Mouse (Mus musculus): ENCODE measurements around the gene Sdk2. TPM values are rescaled to one million over a fixed set of nuclear protein-coding genes. Genes with fewer than 3 reads are reported as not detected.

Gene Sdk2
- total and polyA plus RNA-seq, 3 experiments: 0.13 TPM; not detected in 2

DNA sequence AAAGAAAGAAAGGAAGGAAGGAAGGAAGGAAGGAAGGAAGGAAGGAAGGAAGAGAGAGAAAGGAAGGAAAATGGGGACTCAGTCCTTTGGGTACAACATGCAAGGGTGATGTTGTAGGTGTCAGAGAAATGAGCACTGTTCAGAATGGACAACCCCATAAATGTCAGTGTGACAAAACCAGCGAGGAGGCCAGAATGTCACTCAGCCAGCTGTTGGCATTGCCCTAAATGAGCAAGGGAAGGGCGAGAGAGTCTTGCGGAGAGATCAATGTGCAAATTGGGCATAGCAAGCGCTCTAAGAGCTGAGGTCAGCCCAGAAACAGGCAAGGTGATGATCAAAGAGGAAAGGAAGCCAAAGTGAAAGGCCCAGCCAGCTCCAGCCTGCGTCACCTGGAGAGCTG is 293.7 kb downstream of the Sdk2 start:
- Histone ChIP-seq H3K9ac (ENCODE audit: control insufficient read depth, low read depth, low read length, poor library complexity, severe bottlenecking) (no peak overlapping the region), H3K27me3 (ENCODE audit: control insufficient read depth in 1 of 2, insufficient read depth in 2 of 2, low read length in 2 of 2) (no peaks in the 10 kb centered on the region), H3K36me3 (ENCODE audit: control insufficient read depth in 1 of 2, insufficient read depth in 2 of 2, low read length in 2 of 2) (peaks cover 0 to 9% of the 10 kb centered on the region in 2 experiments; a peak in 2 of 4 replicates), H3K79me2 (ENCODE audit: control insufficient read depth, insufficient read depth, low read length, poor library complexity) (no peaks in the 10 kb centered on the region), H3K27ac (ENCODE audit: control insufficient read depth, low read depth, low read length) (no peak overlapping the region), H3K4me3 (ENCODE audit: control insufficient read depth in 1 of 2, insufficient read depth in 1 of 2, low read depth in 2 of 2, low read length in 2 of 2) (no peak overlapping the region), H3K4me1 (ENCODE audit: control insufficient read depth in 1 of 2, insufficient read depth in 2 of 2, low read length in 2 of 2) (peaks cover 10 to 14% of the 10 kb centered on the region in 2 experiments), H3K9me3 (replicated peaks; ENCODE audit: insufficient read depth, low read length) (no peaks in the 10 kb centered on the region)
- no peak for DNase-seq (ENCODE audit: low read depth, low spot score)
- TF ChIP-seq ZNF384 (IDR thresholded peaks at IDR 0.05; ENCODE audit: low read depth, low read length): no peak
- TF ChIP-seq GABPA (IDR thresholded peaks at IDR 0.05; ENCODE audit: low read depth, low read length): no peak
- no peak for TF ChIP-seq SIN3A (IDR thresholded peaks at IDR 0.05; ENCODE audit: low read length)
- no peak for TF ChIP-seq UBTF (IDR thresholded peaks at IDR 0.05; ENCODE audit: borderline replicate concordance, insufficient read depth, low read depth, low read length)
- TF ChIP-seq E2F4 (IDR thresholded peaks at IDR 0.05; ENCODE audit: borderline replicate concordance, low read depth, low read length): no peak
- no peak for TF ChIP-seq TCF12 (IDR thresholded peaks at IDR 0.05; ENCODE audit: low read depth, low read length)
- TF ChIP-seq ZC3H11A (IDR thresholded peaks at IDR 0.05; ENCODE audit: low read depth, low read length): no peak
- TF ChIP-seq USF2 (IDR thresholded peaks at IDR 0.05; ENCODE audit: borderline replicate concordance in 1 of 2, insufficient read depth in 1 of 2, low read depth in 1 of 2, low read length in 2 of 2): no peak
- TF ChIP-seq ZKSCAN1 (IDR thresholded peaks at IDR 0.05; ENCODE audit: low read depth, low read length): no peak
- TF ChIP-seq MAZ (IDR thresholded peaks at IDR 0.05; ENCODE audit: low read depth, low read length): no peak
- TF ChIP-seq HCFC1 (IDR thresholded peaks at IDR 0.05; ENCODE audit: low read depth, low read length): no peak

DNA sequence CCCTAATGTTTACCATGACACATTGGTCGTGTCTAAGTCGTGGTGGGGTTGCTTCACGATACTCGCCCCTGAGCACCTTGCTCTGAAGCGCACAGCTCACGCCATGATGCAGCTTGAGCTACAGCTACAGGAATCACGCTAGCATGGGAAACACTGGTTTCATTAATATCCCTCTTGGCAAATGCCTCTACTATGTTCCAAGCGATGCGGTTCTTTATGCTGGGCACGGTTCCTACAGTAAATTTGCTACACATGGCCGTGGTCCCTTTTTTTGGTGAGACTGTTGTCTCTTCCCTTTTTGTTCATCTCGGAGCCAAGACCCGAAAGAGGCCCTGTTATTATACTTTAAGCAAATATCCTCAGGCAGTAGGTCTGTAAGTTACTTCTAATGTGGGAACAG is 295.7 kb downstream of the Sdk2 start:
- peaks cover 4 to 13% of the 10 kb centered on the region in 2 experiments for H3K4me1 ChIP-seq (ENCODE audit: control insufficient read depth in 1 of 2, insufficient read depth in 2 of 2, low read length in 2 of 2)
- H3K9me3 ChIP-seq (replicated peaks; ENCODE audit: insufficient read depth, low read length): no peaks in the 10 kb centered on the region
- DNase-seq (ENCODE audit: low read depth, low spot score): no peak
- H3K27me3 ChIP-seq (ENCODE audit: control insufficient read depth in 1 of 2, insufficient read depth in 2 of 2, low read length in 2 of 2): no peaks in the 10 kb centered on the region
- peaks cover 0 to 6% of the 10 kb centered on the region in 2 experiments; a peak in 2 of 4 replicates for H3K36me3 ChIP-seq (ENCODE audit: control insufficient read depth in 1 of 2, insufficient read depth in 2 of 2, low read length in 2 of 2)
- H3K79me2 ChIP-seq (ENCODE audit: control insufficient read depth, insufficient read depth, low read length, poor library complexity): no peaks in the 10 kb centered on the region
- no peak overlapping the region for H3K27ac ChIP-seq (ENCODE audit: control insufficient read depth, low read depth, low read length)
- H3K9ac ChIP-seq (ENCODE audit: control insufficient read depth, low read depth, low read length, poor library complexity, severe bottlenecking): no peak overlapping the region
- H3K4me3 ChIP-seq (ENCODE audit: control insufficient read depth in 1 of 2, insufficient read depth in 1 of 2, low read depth in 2 of 2, low read length in 2 of 2): no peak overlapping the region
- TF ChIP-seq MAFK (IDR thresholded peaks at IDR 0.05; ENCODE audit: borderline replicate concordance, low read depth, low read length): no peak
- no peak for TF ChIP-seq BHLHE40 (IDR thresholded peaks at IDR 0.05; ENCODE audit: borderline replicate concordance, low read depth, low read length)
- TF ChIP-seq ZKSCAN1 (IDR thresholded peaks at IDR 0.05; ENCODE audit: low read depth, low read length): no peak
- TF ChIP-seq GATA1 (IDR thresholded peaks at IDR 0.05; ENCODE audit: low read depth, low read length): no peak
- TF ChIP-seq MXI1 (IDR thresholded peaks at IDR 0.05; ENCODE audit: low read depth, low read length): no peak
- no peak for TF ChIP-seq TBP (IDR thresholded peaks at IDR 0.05; ENCODE audit: low read depth, low read length)
